12 mouse cellular contexts compared by ENCODE assay signal in genomic region chr19:40637601-40638000, GRCm38 (mm10). TPM values are rescaled to one million over a fixed set of nuclear protein-coding genes. Genes with fewer than 3 reads are reported as not detected.
DNase-seq lines count a peak whose midpoint lies in the region; ATAC-seq and TF ChIP-seq lines count a peak whose summit lies in the region.
"Had no signal": no experiment of that assay in that cellular context is flagged by ENCODE, and none has a peak within 500 bp of the region (broad histone marks: within the 10 kb centered on the region; RNA-seq: fewer than 3 reads in every experiment).

No protein-coding gene starts in this region.

- DNase-seq in heart, adult 2 months = peak in 1 of 2 experiments; percentile 52
- DNase-seq in heart, postnatal 4 days = no peak
- no peak for DNase-seq in lung, embryonic 14.5 days
- DNase-seq in lung, adult 2 months = no peak
- no peak for DNase-seq in frontal cortex, postnatal 36 days (ENCODE audit: low spot score in 2 of 2)
- DNase-seq: cerebellum, postnatal 36 days; right cerebral cortex, postnatal 25 days had no signal

- intact Hi-C loops in heart, adult 2 months (cut with DNase I) = no loop called here

- no peaks in the 10 kb centered on the region for H3K27me3 ChIP-seq in heart, adult 2 months (ENCODE audit: control insufficient read depth, insufficient read depth, low read length)
- H3K27me3 ChIP-seq in lung, embryonic 14.5 days (ENCODE audit: insufficient read depth, low read length) = no peaks in the 10 kb centered on the region
- no peaks in the 10 kb centered on the region for H3K27me3 ChIP-seq in lung, embryonic 16.5 days (ENCODE audit: control insufficient read depth, insufficient read depth, low read depth, low read length)
- H3K27me3 ChIP-seq in stomach, embryonic 15.5 days (replicated peaks) = no peaks in the 10 kb centered on the region
- no peaks in the 10 kb centered on the region for H3K27me3 ChIP-seq in midbrain, embryonic 16.5 days (ENCODE audit: control insufficient read depth, insufficient read depth, low read depth, low read length)
- H3K27me3 ChIP-seq: limb, embryonic 13.5 days had no signal

- H3K9ac ChIP-seq in heart, adult 2 months (ENCODE audit: low read depth, low read length) = no peak overlapping the region
- no peak overlapping the region for H3K9ac ChIP-seq in lung, embryonic 14.5 days
- no peak overlapping the region for H3K9ac ChIP-seq in lung, embryonic 16.5 days (ENCODE audit: low read length)
- H3K9ac ChIP-seq in stomach, embryonic 15.5 days = no peak overlapping the region
- no peak overlapping the region for H3K9ac ChIP-seq in midbrain, embryonic 16.5 days (ENCODE audit: low read depth, low read length)
- H3K9ac ChIP-seq: limb, embryonic 13.5 days had no signal

- TF ChIP-seq EP300 in heart, adult 2 months (IDR thresholded peaks at IDR 0.05; ENCODE audit: insufficient read depth, low read depth, low read length) = no peak

- H3K4me2 ChIP-seq in lung, embryonic 14.5 days = no peak overlapping the region
- H3K4me2 ChIP-seq in lung, embryonic 16.5 days (ENCODE audit: low read depth, low read length) = no peak overlapping the region
- no peak overlapping the region for H3K4me2 ChIP-seq in stomach, embryonic 15.5 days
- no peak overlapping the region for H3K4me2 ChIP-seq in midbrain, embryonic 16.5 days (ENCODE audit: low read length)
- H3K4me2 ChIP-seq: limb, embryonic 13.5 days had no signal

- H3K79me2 ChIP-seq in heart, adult 2 months (replicated peaks; ENCODE audit: control insufficient read depth, insufficient read depth, low read length) = no peaks in the 10 kb centered on the region

- ATAC-seq in lung, embryonic 14.5 days (ENCODE audit: insufficient read depth) = no peak
- no peak; the same call in 1 of the 2 replicates for ATAC-seq in lung, embryonic 16.5 days (ENCODE audit: low read depth)
- no peak for ATAC-seq in stomach, embryonic 15.5 days (ENCODE audit: insufficient read depth, low FRiP score, low read depth)
- no peak for ATAC-seq in midbrain, embryonic 16.5 days

- no peaks in the 10 kb centered on the region for H3K9me3 ChIP-seq in lung, embryonic 14.5 days (ENCODE audit: low read depth, low read length)
- H3K9me3 ChIP-seq in lung, embryonic 16.5 days (ENCODE audit: control insufficient read depth, low read length) = no peaks in the 10 kb centered on the region
- H3K9me3 ChIP-seq in stomach, embryonic 15.5 days = no peaks in the 10 kb centered on the region
- H3K9me3 ChIP-seq in midbrain, embryonic 16.5 days (replicated peaks; ENCODE audit: control insufficient read depth, low read length, poor library complexity, severe bottlenecking) = no peaks in the 10 kb centered on the region
- H3K9me3 ChIP-seq: limb, embryonic 13.5 days had no signal

- TF ChIP-seq CTCF in heart, adult 2 months (IDR thresholded peaks at IDR 0.05) = no peak
- TF ChIP-seq CTCF in lung, embryonic 14.5 days (IDR thresholded peaks at IDR 0.05; ENCODE audit: low read depth) = no peak
- no peak for TF ChIP-seq CTCF in lung, adult 2 months (IDR thresholded peaks at IDR 0.05; ENCODE audit: insufficient read depth, low read length)

- WGBS in heart, adult 2 months = 55% methylated on average over 7 of the region's 7 CpGs
- WGBS in lung, embryonic 14.5 days = 70% methylated on average over 7 of the region's 7 CpGs
- 51% methylated on average over 7 of the region's 7 CpGs for WGBS in lung, adult 2 months
- WGBS in lung, embryonic 16.5 days = 72% methylated on average over 7 of the region's 7 CpGs
- 74% methylated on average over 7 of the region's 7 CpGs for WGBS in stomach, embryonic 15.5 days
- 90% methylated on average over 7 of the region's 7 CpGs for WGBS in midbrain, embryonic 16.5 days

- H3K4me1 ChIP-seq in heart, adult 2 months (ENCODE audit: control insufficient read depth, insufficient read depth, low read length) = no peaks in the 10 kb centered on the region; the same call in 1 of the 2 replicates
- no peaks in the 10 kb centered on the region for H3K4me1 ChIP-seq in lung, embryonic 14.5 days (ENCODE audit: insufficient read depth)
- peaks cover 5% of the 10 kb centered on the region; the same call in 1 of the 2 replicates for H3K4me1 ChIP-seq in lung, adult 2 months (ENCODE audit: control insufficient read depth, insufficient read depth, low read length)
- no peaks in the 10 kb centered on the region; the same call in 1 of the 2 replicates for H3K4me1 ChIP-seq in lung, embryonic 16.5 days (replicated peaks; ENCODE audit: control insufficient read depth, insufficient read depth, low read length)
- no peaks in the 10 kb centered on the region for H3K4me1 ChIP-seq in stomach, embryonic 15.5 days
- no peaks in the 10 kb centered on the region for H3K4me1 ChIP-seq in midbrain, embryonic 16.5 days (ENCODE audit: control insufficient read depth, insufficient read depth, low read length)
- H3K4me1 ChIP-seq: limb, embryonic 13.5 days had no signal

- H3K36me3 ChIP-seq in heart, adult 2 months (ENCODE audit: control insufficient read depth, insufficient read depth, low read length) = no peaks in the 10 kb centered on the region
- no peaks in the 10 kb centered on the region for H3K36me3 ChIP-seq in lung, embryonic 14.5 days (ENCODE audit: insufficient read depth)
- no peaks in the 10 kb centered on the region for H3K36me3 ChIP-seq in lung, embryonic 16.5 days (ENCODE audit: control insufficient read depth, insufficient read depth, low read length)
- H3K36me3 ChIP-seq in stomach, embryonic 15.5 days = no peaks in the 10 kb centered on the region
- no peaks in the 10 kb centered on the region for H3K36me3 ChIP-seq in midbrain, embryonic 16.5 days (ENCODE audit: control insufficient read depth, insufficient read depth, low read length)
- H3K36me3 ChIP-seq: limb, embryonic 13.5 days had no signal

- no peak for TF ChIP-seq POLR2A in heart, adult 2 months (IDR thresholded peaks at IDR 0.05; ENCODE audit: insufficient read depth, low read depth, low read length)
- TF ChIP-seq POLR2A in lung, adult 2 months (IDR thresholded peaks at IDR 0.05; ENCODE audit: borderline replicate concordance, extremely low read depth, low read depth, low read length) = no peak

- peak overlapping the region; percentile 78 for H3K27ac ChIP-seq in heart, adult 2 months
- H3K27ac ChIP-seq in lung, embryonic 14.5 days (ENCODE audit: low read depth) = 0 out of 2 replicates have a peak overlapping the region, but pooled peaks have one; percentile 13
- peak overlapping the region; percentile 48 for H3K27ac ChIP-seq in lung, embryonic 16.5 days (ENCODE audit: low read length)
- H3K27ac ChIP-seq in stomach, embryonic 15.5 days = peak overlapping the region; percentile 40
- no peak overlapping the region for H3K27ac ChIP-seq in midbrain, embryonic 16.5 days (ENCODE audit: low read length)
- H3K27ac ChIP-seq: limb, embryonic 13.5 days had no signal

- no peak overlapping the region for H3K4me3 ChIP-seq in heart, adult 2 months
- no peak overlapping the region for H3K4me3 ChIP-seq in lung, embryonic 14.5 days (ENCODE audit: low read depth, low read length)
- no peak overlapping the region for H3K4me3 ChIP-seq in lung, adult 2 months (replicated peaks; ENCODE audit: extremely low read depth, low read depth, low read length)
- no peak overlapping the region for H3K4me3 ChIP-seq in lung, embryonic 16.5 days (ENCODE audit: low read length)
- no peak overlapping the region for H3K4me3 ChIP-seq in stomach, embryonic 15.5 days (replicated peaks)
- H3K4me3 ChIP-seq in midbrain, embryonic 16.5 days (ENCODE audit: low read depth, low read length) = no peak overlapping the region
- H3K4me3 ChIP-seq: limb, embryonic 13.5 days had no signal

RNA-seq across cellular contexts. Expression of gene Entpd1, which starts 25.4 kb away (rescaled TPM):
- 10 to 100 TPM; 22.1 to 26.4 TPM for total RNA-seq in heart, adult 2 months (2021)
- 13.0 and 18.6 TPM in 2 replicates for polyA plus RNA-seq in heart, adult 2 months (2012; rRNA removed)
- 10 to 100 TPM; 32.3 to 33.3 TPM for total RNA-seq in heart, postnatal 4 days (2021)
- polyA plus RNA-seq in lung, embryonic 14.5 days (2014; fragmentation: Nextera tagmentation; extraction: Ambion mirVana) = 12.7 and 15.4 TPM in 2 replicates
- polyA plus RNA-seq in lung, adult 2 months (2012; rRNA removed) = 28.7 and 41.2 TPM in 2 replicates
- 16.8 and 18.6 TPM in 2 replicates for polyA plus RNA-seq in lung, embryonic 16.5 days (2015; fragmentation: Nextera tagmentation; extraction: Ambion mirVana)
- 10.3 and 10.9 TPM in 2 replicates for polyA plus RNA-seq in stomach, embryonic 15.5 days (2015; fragmentation: Nextera tagmentation; extraction: Ambion mirVana)
- 8.2 and 8.6 TPM in 2 replicates for polyA plus RNA-seq in midbrain, embryonic 16.5 days (2015; fragmentation: Nextera tagmentation; extraction: Ambion mirVana)
- polyA plus RNA-seq: C2C12 had no signal

RNA-seq across cellular contexts. Expression of gene Tctn3, which starts 25.6 kb away (rescaled TPM):
- 1 to 10 TPM; 6.5 to 7.6 TPM for total RNA-seq in heart, adult 2 months (2021)
- polyA plus RNA-seq in heart, adult 2 months (2012; rRNA removed) = 7.7 and 10.5 TPM in 2 replicates
- total RNA-seq in heart, postnatal 4 days (2021) = 1 to 10 TPM; 7.3 to 7.8 TPM
- 10.4 and 11.2 TPM in 2 replicates for polyA plus RNA-seq in lung, embryonic 14.5 days (2014; fragmentation: Nextera tagmentation; extraction: Ambion mirVana)
- 12.1 and 12.8 TPM in 2 replicates for polyA plus RNA-seq in lung, adult 2 months (2012; rRNA removed)
- 11.8 and 12.7 TPM in 2 replicates for polyA plus RNA-seq in lung, embryonic 16.5 days (2015; fragmentation: Nextera tagmentation; extraction: Ambion mirVana)
- 7.7 and 10.5 TPM in 2 replicates for polyA plus RNA-seq in stomach, embryonic 15.5 days (2015; fragmentation: Nextera tagmentation; extraction: Ambion mirVana)
- 16.8 and 17.7 TPM in 2 replicates for polyA plus RNA-seq in midbrain, embryonic 16.5 days (2015; fragmentation: Nextera tagmentation; extraction: Ambion mirVana)

RNA-seq across cellular contexts. Expression of gene Aldh18a1, which starts 49.3 kb away (rescaled TPM):
- total RNA-seq in heart, adult 2 months (2021) = 1 to 10 TPM; 4.4 to 7.9 TPM
- polyA plus RNA-seq in heart, adult 2 months (2012; rRNA removed) = 7.6 and 12.4 TPM in 2 replicates
- total RNA-seq in heart, postnatal 4 days (2021) = 10 to 100 TPM; 23.5 to 30.4 TPM
- polyA plus RNA-seq in lung, embryonic 14.5 days (2014; fragmentation: Nextera tagmentation; extraction: Ambion mirVana) = 70.1 TPM in 2 replicates
- polyA plus RNA-seq in lung, adult 2 months (2012; rRNA removed) = 9.0 and 13.3 TPM in 2 replicates
- 40.7 and 50.6 TPM in 2 replicates for polyA plus RNA-seq in lung, embryonic 16.5 days (2015; fragmentation: Nextera tagmentation; extraction: Ambion mirVana)
- 99.9 and 120 TPM in 2 replicates for polyA plus RNA-seq in stomach, embryonic 15.5 days (2015; fragmentation: Nextera tagmentation; extraction: Ambion mirVana)
- polyA plus RNA-seq in midbrain, embryonic 16.5 days (2015; fragmentation: Nextera tagmentation; extraction: Ambion mirVana) = 58.4 and 59.2 TPM in 2 replicates
